Mouse (Mus musculus) gastrocnemius, postnatal 25 days (tissue): ENCODE measurements at regions not wholly inside any gene's neighbourhood (a gene's known extent, or its start where the extent isn't known, plus 50 kb on each side); places are given as distances from the start of the nearest gene placed in this dataset.

Experiments used
- DNase-seq: peaks from one replicate; pipeline ENCODE4 v3.0.0; 2022

GRCm38 (mm10) chr9:88069834-88070233, 257.2 kb upstream of the Nt5e start:
- no peak for DNase-seq

GRCm38 (mm10) chr9:88073165-88073564, 253.8 kb upstream of the Nt5e start:
- no peak for DNase-seq

GRCm38 (mm10) chr9:88073579-88073978, 253.4 kb upstream of the Nt5e start:
- no peak for DNase-seq

- DNase-seq, result peak; percentile 10
Measured at GRCm38 (mm10) chr9:88082931-88083479, 244.0 kb upstream of the Nt5e start.

- DNase-seq, result peak; percentile 9
Measured at GRCm38 (mm10) chr9:88085181-88085816, 241.7 kb upstream of the Nt5e start.

- peak; percentile 8 for DNase-seq
Measured at GRCm38 (mm10) chr9:88085866-88086265, 241.1 kb upstream of the Nt5e start.

- DNase-seq, result peak; percentile 22
Measured at GRCm38 (mm10) chr9:88091781-88092527, 235.0 kb upstream of the Nt5e start.

- DNase-seq, result no peak
Measured at GRCm38 (mm10) chr9:88092561-88092960, 234.4 kb upstream of the Nt5e start.

GRCm38 (mm10) chr9:88113094-88113493, 213.9 kb upstream of the Nt5e start:
- DNase-seq, result no peak

GRCm38 (mm10) chr9:88120536-88120935, 206.5 kb upstream of the Nt5e start:
- no peak for DNase-seq

- DNase-seq, result no peak
Measured at GRCm38 (mm10) chr9:88120963-88121570, 205.9 kb upstream of the Nt5e start.

- DNase-seq, result peak; percentile 59
Measured at GRCm38 (mm10) chr9:88124322-88125005, 202.5 kb upstream of the Nt5e start.

- no peak for DNase-seq
Measured at GRCm38 (mm10) chr9:88163025-88163780, 163.8 kb upstream of the Nt5e start.

GRCm38 (mm10) chr9:88177575-88178254, 149.3 kb upstream of the Nt5e start:
- peak; percentile 18 for DNase-seq

GRCm38 (mm10) chr9:88181189-88181994, 145.6 kb upstream of the Nt5e start:
- DNase-seq, result no peak

- DNase-seq, result no peak
Measured at GRCm38 (mm10) chr9:88207378-88207777, 119.6 kb upstream of the Nt5e start.

- no peak for DNase-seq
Measured at GRCm38 (mm10) chr9:88208022-88208421, 119.0 kb upstream of the Nt5e start.

GRCm38 (mm10) chr9:88214758-88215157, 112.2 kb upstream of the Nt5e start:
- no peak for DNase-seq

GRCm38 (mm10) chr9:88220360-88220759, 106.6 kb upstream of the Nt5e start:
- DNase-seq, result no peak

- DNase-seq, result no peak
Measured at GRCm38 (mm10) chr9:88221276-88221675, 105.7 kb upstream of the Nt5e start.
